Mouse (Mus musculus) cerebellum, adult 2 months (tissue): ENCODE results near the gene Cish.

Experiments used
- CTCF ChIP-seq: fragments of 200-500 bp; IDR thresholded peaks from 2 replicates; pipeline ENCODE4 v1.5.1; 2011; ENCODE audit warnings: low read depth, mild to moderate bottlenecking, control low read depth, low read length, moderate library complexity, borderline replicate concordance; ENCODE audit not compliant: insufficient read depth
- POLR2A ChIP-seq: fragments of 200-500 bp; IDR thresholded peaks from 2 replicates; pipeline ENCODE4 v1.6.1; 2011; ENCODE audit warnings: low read length, control low read depth, borderline replicate concordance; ENCODE audit not compliant: insufficient read depth

DNA sequence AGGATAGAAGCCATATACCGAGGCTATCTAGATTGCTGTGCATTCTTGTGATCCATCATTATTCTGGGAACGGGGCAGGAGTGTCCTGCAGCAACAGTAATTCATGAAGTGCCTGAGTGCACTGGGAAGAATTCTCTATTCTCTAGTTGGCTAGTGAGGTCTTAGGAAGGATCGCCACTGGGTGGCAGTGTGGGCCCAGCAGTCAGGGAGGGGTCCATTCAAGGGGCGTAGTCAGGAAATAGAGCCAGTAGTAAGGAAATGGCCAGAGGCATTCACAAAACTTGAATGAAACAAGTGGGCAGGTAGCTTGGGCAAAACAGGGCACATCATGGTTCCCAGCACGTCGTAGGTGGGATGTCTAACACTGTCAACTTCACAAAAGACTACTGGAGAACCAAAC, 1.6 kb upstream of the Cish start:
- TF ChIP-seq POLR2A (no peak), CTCF (peak; percentile 83)
